In genomic region chr5:128684621-128685020, GRCm38 (mm10) we compare ENCODE assay signal across 9 mouse cellular contexts. TPM values are rescaled to one million over a fixed set of nuclear protein-coding genes. Genes with fewer than 3 reads are reported as not detected.
A peak's percentile ranks its signal among the peaks of the same experiment; 100 is the strongest.
DNase-seq lines count a peak whose midpoint lies in the region; ATAC-seq and TF ChIP-seq lines count a peak whose summit lies in the region.
"Had no signal": no experiment of that assay in that cellular context is flagged by ENCODE, and none has a peak within 500 bp of the region (broad histone marks: within the 10 kb centered on the region; RNA-seq: fewer than 3 reads in every experiment).

No protein-coding gene starts in this region.

- no peak overlapping the region for H3K4me3 ChIP-seq in embryonic facial prominence, embryonic 14.5 days (ENCODE audit: low read depth, low read length)
- peak overlapping the region; percentile 2; the same call in 1 of the 2 replicates for H3K4me3 ChIP-seq in hindbrain, postnatal 0 days (ENCODE audit: low read length)

- H3K9ac ChIP-seq in embryonic facial prominence, embryonic 14.5 days (ENCODE audit: low read depth, low read length), result no peak overlapping the region
- no peak overlapping the region for H3K9ac ChIP-seq in hindbrain, postnatal 0 days (replicated peaks; ENCODE audit: low read length)
- H3K9ac ChIP-seq: liver, embryonic 14.5 days had no signal

- peak overlapping the region; percentile 49 for H3K4me2 ChIP-seq in embryonic facial prominence, embryonic 14.5 days (ENCODE audit: low read depth, low read length)
- peak overlapping the region; percentile 46 for H3K4me2 ChIP-seq in hindbrain, postnatal 0 days (ENCODE audit: low read depth, low read length)

- H3K4me1 ChIP-seq in embryonic facial prominence, embryonic 14.5 days (ENCODE audit: control insufficient read depth, insufficient read depth, low read length), result peaks cover 12% of the 10 kb centered on the region
- H3K4me1 ChIP-seq in hindbrain, postnatal 0 days (ENCODE audit: insufficient read depth, low read length), result no peaks in the 10 kb centered on the region

- peak; percentile 86 for ATAC-seq in embryonic facial prominence, embryonic 14.5 days (ENCODE audit: low read depth)
- no peak for ATAC-seq in hindbrain, postnatal 0 days

- no peak for TF ChIP-seq CTCF in hindbrain, postnatal 0 days (IDR thresholded peaks at IDR 0.05; ENCODE audit: low read depth)

- DNase-seq in kidney, postnatal 14 days, result peak; percentile 23
- no peak for DNase-seq in kidney, adult 8-10 months
- peak; percentile 90 for DNase-seq in embryonic facial prominence, embryonic 14.5 days (ENCODE audit: low spot score)
- DNase-seq in hindbrain, postnatal 0 days (ENCODE audit: low spot score), result peak; percentile 64
- peak; percentile 35 for DNase-seq in neural tube, embryonic 10.5 days (ENCODE audit: extremely low spot score, low spot score)
- no peak for DNase-seq in left cerebral cortex, postnatal 36 days (ENCODE audit: low spot score in 2 of 2)
- DNase-seq in urinary bladder, postnatal 14 days (ENCODE audit: low spot score), result no peak
- no peak for DNase-seq in gastrocnemius, adult 18-20 months (ENCODE audit: low spot score)

- peaks cover 18% of the 10 kb centered on the region for H3K9me3 ChIP-seq in embryonic facial prominence, embryonic 14.5 days (ENCODE audit: control insufficient read depth, low read length)
- H3K9me3 ChIP-seq in hindbrain, postnatal 0 days (ENCODE audit: low read length), result 0 out of 2 replicates have a peak, but pooled peaks cover 3% of the 10 kb centered on the region

- H3K27me3 ChIP-seq in embryonic facial prominence, embryonic 14.5 days (replicated peaks; ENCODE audit: control insufficient read depth, insufficient read depth, low read length), result no peaks in the 10 kb centered on the region
- H3K27me3 ChIP-seq in hindbrain, postnatal 0 days (ENCODE audit: insufficient read depth, low read length), result no peaks in the 10 kb centered on the region

- 0 out of 2 replicates have a peak overlapping the region, but pooled peaks have one; percentile 15 for H3K27ac ChIP-seq in embryonic facial prominence, embryonic 14.5 days (replicated peaks; ENCODE audit: low read depth, low read length)
- H3K27ac ChIP-seq in hindbrain, postnatal 0 days, result no peak overlapping the region
- H3K27ac ChIP-seq: liver, embryonic 14.5 days had no signal

- intact Hi-C loops in left cerebral cortex, postnatal 36 days (cut with DNase I), result no loop called here

- WGBS in embryonic facial prominence, embryonic 14.5 days, result 13% methylated on average over 15 of the region's 15 CpGs
- 8% methylated on average over 15 of the region's 15 CpGs for WGBS in hindbrain, postnatal 0 days

- H3K36me3 ChIP-seq in embryonic facial prominence, embryonic 14.5 days (ENCODE audit: control insufficient read depth, insufficient read depth, low read length), result no peaks in the 10 kb centered on the region
- no peaks in the 10 kb centered on the region for H3K36me3 ChIP-seq in hindbrain, postnatal 0 days (ENCODE audit: insufficient read depth, low read length)

RNA-seq across cellular contexts. Expression of gene Piwil1, which starts 17.7 kb away (rescaled TPM):
- polyA plus RNA-seq in embryonic facial prominence, embryonic 14.5 days (2014; fragmentation: Nextera tagmentation; extraction: Ambion mirVana), result 0.07 TPM in 1 of 2 replicates, not detected in the other
- total RNA-seq in hindbrain, postnatal 0 days (2014; rRNA removed), result 0.10 and 1.4 TPM in 2 replicates
- polyA plus RNA-seq in hindbrain, postnatal 0 days (2015; fragmentation: Nextera tagmentation; extraction: Ambion mirVana), result 0.30 and 0.40 TPM in 2 replicates
- total RNA-seq in left cerebral cortex, postnatal 36 days (2021), result under 1 TPM in 1 of 2 experiments, not detected in 1; 0.17 TPM
- total RNA-seq in gastrocnemius, adult 18-20 months (2021), result under 1 TPM in 1 of 2 experiments, not detected in 1; 0.05 TPM
- polyA plus RNA-seq: liver, embryonic 14.5 days had no signal

Comparison
In these comparisons a context has a peak if more than half of its experiments do, and no peak if none do; other contexts are left out.
1. DNase-seq: peak in kidney, postnatal 14 days (single experiment), embryonic facial prominence, embryonic 14.5 days (single experiment), hindbrain, postnatal 0 days (single experiment) and neural tube, embryonic 10.5 days (single experiment); none in kidney, adult 8-10 months (0 of 2), left cerebral cortex, postnatal 36 days (0 of 2), urinary bladder, postnatal 14 days (single experiment) and gastrocnemius, adult 18-20 months (single experiment).